Mouse (Mus musculus) forebrain, embryonic 14.5 days (tissue): ENCODE measurements around the gene Themis2. TPM values are rescaled to one million over a fixed set of nuclear protein-coding genes. Genes with fewer than 3 reads are reported as not detected.
"Not testable (repeated sequence)": the region's sequence is repeated elsewhere in the genome, so short reads cannot be mapped to it uniquely, and the experiment has no call there.

Source experiments
- ATAC-seq: fragments of 200-750 bp; cut with Nextera tagmentation; 2 replicates; pipeline ENCODE4 v1.8.0; 2017; ENCODE audit warnings: mild to moderate bottlenecking, moderate library complexity
- DNase-seq: peaks from one replicate; pipeline ENCODE4 v3.0.0-alpha.2; 2015; ENCODE audit warnings: low spot score
- H3K27ac ChIP-seq: fragments of 300-500 bp; sonication (generic); 2 replicates; pipeline ENCODE4 v1.5.1; 2014; ENCODE audit warnings: low read depth, mild to moderate bottlenecking, control low read depth, low read length, moderate library complexity
- H3K27me3 ChIP-seq: fragments of 300-500 bp; sonication (generic); replicated peaks from 2 replicates; pipeline ENCODE4 v1.6.1; 2014; ENCODE audit warnings: low read length, control low read depth, mixed read lengths; ENCODE audit not compliant: control insufficient read depth, insufficient read depth
- H3K36me3 ChIP-seq: fragments of 300-500 bp; sonication (generic); 2 replicates; pipeline ENCODE4 v1.6.1; 2014; ENCODE audit warnings: low read length, control low read depth; ENCODE audit not compliant: control insufficient read depth, insufficient read depth
- H3K4me1 ChIP-seq: fragments of 300-500 bp; sonication (generic); 2 replicates; pipeline ENCODE4 v1.6.1; 2014; ENCODE audit warnings: antibody characterized with exemption, low read length, control low read depth; ENCODE audit not compliant: control insufficient read depth, insufficient read depth
- H3K4me2 ChIP-seq: fragments of 300-500 bp; sonication (generic); 2 replicates; pipeline ENCODE4 v1.6.1; 2014; ENCODE audit warnings: mild to moderate bottlenecking, control low read depth, low read length
- H3K4me3 ChIP-seq: fragments of 300-500 bp; sonication (generic); 2 replicates; pipeline ENCODE4 v1.5.1; 2014; ENCODE audit warnings: low read depth, low read length, control low read depth
- H3K9ac ChIP-seq: fragments of 300-500 bp; sonication (generic); 2 replicates; pipeline ENCODE4 v1.6.1; 2014; ENCODE audit warnings: mild to moderate bottlenecking, low read length, control low read depth, moderate library complexity
- H3K9me3 ChIP-seq: fragments of 300-500 bp; sonication (generic); replicated peaks from 2 replicates; pipeline ENCODE4 v1.6.1; 2016; ENCODE audit warnings: low read length, control low read depth, mixed read lengths; ENCODE audit not compliant: control insufficient read depth
- WGBS: fragments of 180-500 bp; shearing (Covaris S2); extraction: QIAGEN DNeasy Blood & Tissue Kit; methylation state at CpG from one replicate; pipeline ENCODE4 v1.1.7; 2014; 5-methylcytosine and 5-hydroxymethylcytosine counted together
- polyA plus RNA-seq: library from polyadenylated mRNA; unstranded; fragments of >200 nt; fragmentation: Nextera tagmentation; extraction: Ambion mirVana; gene quantifications from 2 replicates; pipeline ENCODE4 v1.2.1, GENCODE M21; 2014

The Themis2 gene
- polyA plus RNA-seq, 1 experiment from 2014 or later: 0.42 TPM

DNA sequence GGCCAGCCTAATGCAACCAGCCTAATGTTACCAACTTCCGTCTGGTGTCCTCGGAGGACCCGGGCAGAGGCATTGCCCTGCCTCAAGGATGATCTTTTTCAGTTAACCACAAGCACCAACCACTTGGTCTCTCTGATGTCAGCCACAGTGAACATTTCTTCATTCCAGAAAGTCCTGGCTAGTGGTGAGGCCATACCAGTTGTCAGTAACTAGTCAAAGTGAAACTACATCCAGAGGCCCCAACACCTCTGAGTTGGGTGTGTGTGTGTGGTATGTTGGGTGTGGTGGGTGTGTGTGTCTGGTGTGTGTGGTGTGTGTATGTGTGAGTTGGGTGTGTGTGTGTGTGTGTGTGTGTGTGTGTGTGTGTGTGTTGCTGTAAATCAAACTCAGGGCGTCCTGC, 47.4 kb downstream of the Themis2 start:
- no peak overlapping the region for H3K9ac ChIP-seq
- H3K4me2 ChIP-seq: no peak overlapping the region
- H3K27me3 ChIP-seq: no peaks in the 10 kb centered on the region
- H3K27ac ChIP-seq: no peak overlapping the region
- 92% methylated on average over 4 of the region's 4 CpGs for WGBS
- H3K4me3 ChIP-seq: no peak overlapping the region
- H3K9me3 ChIP-seq: no peaks in the 10 kb centered on the region
- DNase-seq (no peak), ATAC-seq (no peak)
- H3K4me1 ChIP-seq: no peaks in the 10 kb centered on the region
- no peaks in the 10 kb centered on the region for H3K36me3 ChIP-seq

DNA sequence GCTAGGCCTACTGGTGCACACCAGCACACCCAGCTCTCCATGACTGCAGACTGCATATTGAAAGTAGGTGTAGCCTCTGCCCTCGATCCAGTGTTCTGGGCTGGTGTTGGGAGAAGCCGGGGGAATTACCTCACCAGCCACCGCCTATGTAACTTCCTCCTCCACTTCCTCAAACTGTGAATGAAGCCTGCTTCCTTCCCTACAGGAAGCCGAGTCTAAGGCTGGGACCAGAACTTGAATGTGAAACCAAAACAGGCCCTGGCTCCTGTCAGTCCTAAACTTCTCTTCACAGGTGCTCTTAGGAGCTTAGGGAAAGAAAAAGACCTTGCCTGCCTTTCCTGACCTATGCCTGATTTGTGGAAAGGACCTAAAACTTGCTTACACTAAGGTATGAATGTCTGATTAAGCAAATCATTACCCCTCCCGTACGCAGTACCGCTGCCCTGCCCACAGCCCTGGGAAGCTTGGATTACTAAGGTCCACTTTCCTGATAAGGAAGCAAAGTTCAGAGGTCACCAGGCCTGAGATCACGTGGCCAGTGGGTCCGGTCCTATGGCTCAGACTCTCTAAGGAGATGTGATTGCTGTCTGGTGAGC, 48.4 kb downstream of the Themis2 start:
- DNase-seq: no peak

DNA sequence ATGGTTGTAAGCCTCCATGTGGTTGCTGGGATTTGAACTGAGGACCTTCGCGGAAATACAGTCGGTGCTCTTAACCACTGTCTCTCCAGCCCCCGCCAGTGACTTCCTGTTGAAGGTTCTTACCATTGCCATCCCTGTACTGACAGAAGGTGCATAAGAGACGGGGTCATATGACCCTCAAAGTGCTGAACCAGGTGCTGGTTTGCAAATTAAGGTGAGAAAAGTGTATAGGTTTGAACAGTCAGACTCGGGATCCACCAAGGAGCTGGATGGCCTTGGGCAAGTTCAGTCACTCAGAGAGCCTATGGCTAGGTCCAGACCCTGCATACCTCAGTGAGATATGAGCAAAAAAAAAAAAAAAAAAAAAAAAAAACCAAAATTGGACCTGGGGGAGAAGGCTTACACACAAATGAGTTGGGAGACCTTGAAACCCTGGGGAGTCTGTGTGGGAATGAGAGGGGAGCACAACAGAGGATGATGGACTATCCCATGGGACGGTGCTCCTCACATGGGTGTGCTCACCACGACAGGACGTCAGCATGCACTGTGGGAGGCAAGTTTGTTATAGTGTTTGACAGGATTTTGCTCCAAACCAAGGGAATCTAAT, 49.2 kb downstream of the Themis2 start:
- no peak for ATAC-seq
- Histone ChIP-seq H3K4me3 (no peak overlapping the region), H3K9ac (no peak overlapping the region), H3K36me3 (no peaks in the 10 kb centered on the region), H3K4me1 (no peaks in the 10 kb centered on the region), H3K4me2 (no peak overlapping the region), H3K9me3 (no peaks in the 10 kb centered on the region), H3K27ac (no peak overlapping the region), H3K27me3 (no peaks in the 10 kb centered on the region)
- WGBS: 89% methylated on average over 9 of the region's 9 CpGs
- DNase-seq: no peak

More for the DNA sequence above, 48.4 kb downstream of the Themis2 start:
- H3K4me3 ChIP-seq: no peak overlapping the region
- no peak overlapping the region for H3K27ac ChIP-seq
- no peaks in the 10 kb centered on the region for H3K27me3 ChIP-seq
- no peak for ATAC-seq
- no peak overlapping the region for H3K9ac ChIP-seq
- H3K4me2 ChIP-seq: no peak overlapping the region
- no peaks in the 10 kb centered on the region for H3K36me3 ChIP-seq
- H3K4me1 ChIP-seq: no peaks in the 10 kb centered on the region
- 76% methylated on average over 9 of the region's 9 CpGs for WGBS
- no peaks in the 10 kb centered on the region for H3K9me3 ChIP-seq

DNA sequence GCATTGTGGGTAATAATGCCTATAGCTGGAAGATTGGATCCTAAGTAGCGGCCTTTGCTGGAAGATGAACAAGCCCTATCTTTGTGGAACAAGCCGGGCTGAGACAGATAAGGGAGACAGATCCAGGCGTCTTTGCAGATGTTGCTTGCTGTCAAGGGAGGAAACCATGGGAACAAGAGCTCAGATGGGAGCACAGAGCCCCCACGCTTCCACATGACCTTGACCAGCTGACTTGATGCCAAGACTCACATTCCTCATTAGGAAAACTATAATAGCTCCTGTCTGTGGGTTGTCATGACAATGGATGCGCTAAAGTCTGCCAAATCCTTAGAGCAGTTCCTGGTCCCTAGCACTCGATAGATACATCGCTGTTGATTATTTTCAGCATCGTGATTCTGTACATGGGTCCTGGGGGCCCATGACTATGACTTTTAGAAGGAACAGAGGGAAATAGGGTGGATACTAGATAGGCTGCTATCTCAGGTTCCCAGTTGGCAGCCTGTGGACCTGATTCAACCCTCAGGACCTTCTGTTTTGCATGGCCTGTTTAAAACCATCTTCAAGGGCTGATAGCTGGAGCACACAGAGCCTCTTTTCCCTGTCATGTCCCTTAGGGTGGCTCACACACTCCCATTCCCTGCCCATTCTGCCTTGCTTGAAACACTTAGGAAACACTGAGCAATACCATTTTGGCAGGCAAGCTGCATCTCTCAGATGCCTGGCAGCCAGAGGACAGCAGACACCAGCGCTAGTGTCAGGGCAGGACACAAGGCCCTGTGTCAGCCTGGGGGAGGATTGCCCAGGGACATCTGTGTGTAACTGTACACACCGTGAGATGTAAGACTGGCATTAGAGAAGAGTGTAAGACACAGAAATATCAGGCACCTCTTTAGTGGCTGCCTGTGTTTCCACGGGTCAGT, 51.9 kb downstream of the Themis2 start:
- H3K36me3 ChIP-seq: no peaks in the 10 kb centered on the region
- 77% methylated on average over 11 of the region's 11 CpGs for WGBS
- peak; percentile 33 for DNase-seq
- H3K4me2 ChIP-seq: no peak overlapping the region
- H3K27ac ChIP-seq: peak overlapping the region; percentile 14; the same call in 1 of the 2 replicates
- no peaks in the 10 kb centered on the region for H3K27me3 ChIP-seq
- no peaks in the 10 kb centered on the region for H3K4me1 ChIP-seq
- no peak overlapping the region for H3K9ac ChIP-seq
- ATAC-seq: no peak
- H3K9me3 ChIP-seq: no peaks in the 10 kb centered on the region
- no peak overlapping the region for H3K4me3 ChIP-seq

DNA sequence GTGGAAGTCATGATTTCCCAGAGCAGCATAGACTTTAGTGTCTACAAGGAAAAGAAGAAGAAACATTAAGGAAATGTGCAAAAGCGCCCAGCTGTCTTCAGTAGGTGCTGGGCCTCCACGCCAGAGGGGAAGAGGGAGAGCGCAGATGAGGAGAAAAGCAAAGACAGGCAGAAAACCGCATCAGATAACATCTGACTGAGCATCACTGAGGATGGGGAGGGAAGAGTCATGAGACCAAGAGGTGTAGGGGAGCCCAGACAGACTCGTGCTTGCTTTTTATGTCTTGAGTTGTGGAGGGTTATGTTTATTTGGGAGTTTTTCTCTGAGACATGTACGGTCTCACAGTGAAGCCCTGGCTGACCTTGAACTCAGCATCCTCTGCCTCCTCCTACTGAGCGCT, 54.7 kb downstream of the Themis2 start:
- 95% methylated on average over 7 of the region's 7 CpGs for WGBS
- H3K4me2 ChIP-seq: no peak overlapping the region
- ATAC-seq (no peak), DNase-seq (no peak)
- H3K4me3 ChIP-seq: no peak overlapping the region
- no peaks in the 10 kb centered on the region for H3K4me1 ChIP-seq
- H3K27me3 ChIP-seq: no peaks in the 10 kb centered on the region
- no peak overlapping the region for H3K27ac ChIP-seq
- H3K9me3 ChIP-seq: no peaks in the 10 kb centered on the region
- H3K36me3 ChIP-seq: no peaks in the 10 kb centered on the region
- H3K9ac ChIP-seq: no peak overlapping the region

DNA sequence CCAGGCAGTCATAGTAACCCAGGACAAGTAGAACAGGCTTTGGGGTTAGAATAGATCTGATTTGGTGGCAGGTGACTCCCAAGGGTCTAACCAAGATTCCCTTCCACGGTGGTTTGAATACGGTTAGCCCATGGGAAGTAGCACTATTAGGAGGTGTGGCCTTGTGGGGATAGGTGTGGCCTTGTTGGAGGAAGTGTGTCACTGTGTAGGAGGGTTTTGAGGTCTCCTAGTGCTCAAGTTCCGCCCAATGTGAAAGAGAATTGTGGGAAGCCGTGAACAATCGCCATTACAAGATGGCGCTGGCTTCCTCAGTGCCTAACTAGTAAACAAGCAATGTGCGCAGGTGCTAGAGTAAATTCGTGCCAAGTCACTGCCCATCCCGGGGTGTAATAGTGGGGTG, 59.0 kb downstream of the Themis2 start:
- not testable (repeated sequence) for H3K9me3 ChIP-seq, H3K36me3 ChIP-seq, H3K27ac ChIP-seq, H3K9ac ChIP-seq, ATAC-seq, H3K4me2 ChIP-seq, H3K27me3 ChIP-seq, H3K4me1 ChIP-seq, DNase-seq, H3K4me3 ChIP-seq
- 94% methylated on average over 9 of the region's 9 CpGs for WGBS

DNA sequence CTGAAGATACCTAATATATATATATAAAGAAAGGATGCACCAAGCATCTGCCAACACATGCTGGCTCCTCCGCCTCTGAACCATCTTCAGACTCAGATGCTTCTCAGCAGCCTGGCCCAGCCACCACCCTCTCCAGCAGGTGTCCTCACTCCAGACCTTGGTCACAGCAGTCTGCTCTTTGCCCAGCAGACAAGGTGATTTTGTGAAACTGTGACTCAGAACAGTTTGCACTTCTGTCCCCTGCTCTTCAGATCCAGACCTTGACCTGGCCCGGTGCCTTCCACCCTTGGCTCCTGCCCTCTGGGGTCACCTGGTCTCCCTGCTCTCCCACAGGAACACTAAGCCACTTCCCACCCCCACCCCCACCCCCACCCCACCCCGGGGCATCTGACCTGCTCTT, 60.3 kb downstream of the Themis2 start:
- 75% methylated on average over 3 of the region's 3 CpGs for WGBS
- Histone ChIP-seq H3K4me1 (0 out of 2 replicates have a peak, but pooled peaks cover 2% of the 10 kb centered on the region), H3K27ac (no peak overlapping the region), H3K4me3 (no peak overlapping the region), H3K9me3 (no peaks in the 10 kb centered on the region), H3K27me3 (no peaks in the 10 kb centered on the region), H3K36me3 (no peaks in the 10 kb centered on the region), H3K9ac (no peak overlapping the region), H3K4me2 (no peak overlapping the region)
- ATAC-seq (no peak), DNase-seq (no peak)

DNA sequence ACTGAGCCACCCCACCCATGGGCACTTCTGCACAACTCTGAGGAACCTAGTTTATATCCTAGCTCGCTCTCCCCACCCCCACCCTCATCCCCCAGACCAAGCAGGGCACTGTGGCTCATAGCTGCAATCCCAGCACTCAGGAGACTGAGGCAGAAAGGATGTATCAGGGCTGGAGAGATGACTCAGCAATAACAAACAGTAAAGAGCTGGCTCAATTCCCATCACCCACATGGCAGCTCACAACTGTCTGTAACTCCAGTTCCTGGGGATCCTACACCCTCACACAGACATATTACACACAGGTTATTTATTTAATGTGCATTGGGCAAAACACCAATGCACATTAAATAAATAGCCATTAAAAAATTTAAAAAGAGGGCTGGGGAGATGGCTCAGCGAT, 60.8 kb downstream of the Themis2 start:
- Histone ChIP-seq H3K4me1 (0 out of 2 replicates have a peak, but pooled peaks cover 2% of the 10 kb centered on the region), H3K4me3 (no peak overlapping the region), H3K9me3 (no peaks in the 10 kb centered on the region), H3K27me3 (no peaks in the 10 kb centered on the region), H3K9ac (no peak overlapping the region), H3K27ac (no peak overlapping the region), H3K4me2 (no peak overlapping the region), H3K36me3 (no peaks in the 10 kb centered on the region)
- no peak for ATAC-seq
- DNase-seq: no peak
- WGBS: 82% methylated on average over 2 of the region's 2 CpGs

DNA sequence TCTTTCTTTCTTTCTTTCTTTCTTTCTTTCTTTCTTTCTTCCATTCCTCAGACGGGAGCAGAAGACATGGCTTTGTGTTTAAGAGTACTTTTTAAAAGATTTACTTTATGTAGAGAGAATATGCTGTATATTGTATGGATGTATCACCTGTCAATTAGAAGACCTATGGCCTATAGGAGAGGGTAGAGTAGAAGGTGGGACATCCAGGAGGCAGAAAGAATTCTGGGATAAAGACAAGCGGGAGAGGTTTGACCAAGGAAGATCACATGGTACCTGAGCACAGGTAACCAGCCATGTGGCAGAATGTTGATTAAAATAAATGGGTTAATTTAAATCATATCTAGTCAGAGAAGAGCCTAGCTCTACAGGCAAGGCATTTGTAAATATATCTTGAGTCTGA, 61.4 kb downstream of the Themis2 start:
- no peak for DNase-seq
- WGBS: 89% methylated on average over 2 of the region's 2 CpGs
- no peaks in the 10 kb centered on the region for H3K36me3 ChIP-seq
- no peak overlapping the region for H3K4me3 ChIP-seq
- no peaks in the 10 kb centered on the region for H3K9me3 ChIP-seq
- H3K27ac ChIP-seq: no peak overlapping the region
- no peaks in the 10 kb centered on the region for H3K27me3 ChIP-seq
- no peak overlapping the region for H3K9ac ChIP-seq
- no peak overlapping the region for H3K4me2 ChIP-seq
- no peak for ATAC-seq
- 0 out of 2 replicates have a peak, but pooled peaks cover 2% of the 10 kb centered on the region for H3K4me1 ChIP-seq
